Mouse (Mus musculus) limb, embryonic 11.5 days (tissue): Measurements from ENCODE around the gene Cdhr3. TPM values are rescaled to one million over a fixed set of nuclear protein-coding genes. Genes with fewer than 3 reads are reported as not detected.
"Not testable (repeated sequence)": the region's sequence is repeated elsewhere in the genome, so short reads cannot be mapped to it uniquely, and the experiment has no call there.

ENCODE experiments used
- ATAC-seq: fragments of 200-750 bp; cut with Nextera tagmentation; 2 replicates; pipeline ENCODE4 v1.8.0; 2017; ENCODE audit warnings: low read depth; ENCODE audit not compliant: insufficient number of reproducible peaks, low FRiP score, low TSS enrichment
- DNase-seq: peaks from one replicate; pipeline ENCODE4 v3.0.0-alpha.2; 2015; ENCODE audit warnings: low spot score
- H3K27ac ChIP-seq: fragments of 300-500 bp; sonication (generic); replicated peaks from 2 replicates; pipeline ENCODE4 v1.5.1; 2014; ENCODE audit warnings: low read depth, mild to moderate bottlenecking, low read length
- H3K27me3 ChIP-seq: fragments of 300-500 bp; sonication (generic); 2 replicates; pipeline ENCODE4 v1.6.1; 2014; ENCODE audit warnings: mild to moderate bottlenecking, low read length, mixed read lengths; ENCODE audit not compliant: control insufficient read depth, insufficient read depth
- H3K36me3 ChIP-seq: fragments of 300-500 bp; sonication (generic); 2 replicates; pipeline ENCODE4 v1.6.1; 2014; ENCODE audit warnings: mild to moderate bottlenecking, low read length, moderate library complexity, mixed read lengths; ENCODE audit not compliant: control insufficient read depth, insufficient read depth
- H3K4me1 ChIP-seq: fragments of 300-500 bp; sonication (generic); 2 replicates; pipeline ENCODE4 v1.6.1; 2014; ENCODE audit warnings: low read length, mixed read lengths; ENCODE audit not compliant: control insufficient read depth, insufficient read depth
- H3K4me2 ChIP-seq: fragments of 300-500 bp; sonication (generic); 2 replicates; pipeline ENCODE4 v1.6.1; 2014; ENCODE audit warnings: low read depth, mild to moderate bottlenecking, moderate library complexity; ENCODE audit not compliant: severe bottlenecking
- H3K4me3 ChIP-seq: fragments of 300-500 bp; sonication (generic); 2 replicates; pipeline ENCODE4 v1.5.1; 2014; ENCODE audit warnings: low read depth, low read length
- H3K9ac ChIP-seq: fragments of 300-500 bp; sonication (generic); 2 replicates; pipeline ENCODE4 v1.6.1; 2014; ENCODE audit warnings: mild to moderate bottlenecking, low read length
- H3K9me3 ChIP-seq: fragments of 300-500 bp; sonication (generic); 2 replicates; pipeline ENCODE4 v1.6.1; 2016; ENCODE audit warnings: low read length; ENCODE audit not compliant: control insufficient read depth
- WGBS: fragments of 180-500 bp; shearing (Covaris S2); extraction: QIAGEN DNeasy Blood & Tissue Kit; methylation state at CpG from one replicate; pipeline ENCODE4 v1.1.7; 2014; 5-methylcytosine and 5-hydroxymethylcytosine counted together
- microRNA-seq: library from miRNA; unstranded; fragments of <30 nt; microRNA quantifications from one replicate; pipeline ENCODE4, GENCODE M21; 2016
- polyA plus RNA-seq: library from polyadenylated mRNA; unstranded; fragments of >200 nt; fragmentation: Nextera tagmentation; extraction: Ambion mirVana; gene quantifications from 2 replicates; pipeline ENCODE4 v1.2.1, GENCODE M21; 2014

Gene Cdhr3
- polyA plus RNA-seq, 1 experiment from 2014 or later = not detected

DNA sequence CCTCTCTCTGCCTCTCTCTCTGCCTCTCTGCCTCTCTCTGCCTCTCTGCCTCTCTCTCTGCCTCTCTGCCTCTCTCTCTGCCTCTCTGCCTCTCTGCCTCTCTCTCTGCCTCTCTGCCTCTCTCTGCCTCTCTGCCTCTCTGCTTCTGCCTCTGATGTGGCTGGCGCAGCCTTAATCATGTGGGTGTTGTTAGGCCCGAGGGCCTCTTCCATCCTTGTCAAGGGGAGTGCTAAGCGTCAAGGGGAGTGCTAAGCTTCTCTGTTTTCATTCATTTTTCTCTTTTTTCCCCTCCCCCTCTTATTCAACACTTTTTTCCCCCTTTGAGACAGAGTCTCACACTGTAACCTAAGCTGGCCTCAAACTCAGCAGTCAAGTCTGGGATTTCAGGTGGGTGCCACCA is 92.9 kb downstream of the Cdhr3 start:
- not testable (repeated sequence) for H3K9me3 ChIP-seq, H3K36me3 ChIP-seq, H3K4me1 ChIP-seq, H3K4me3 ChIP-seq, H3K4me2 ChIP-seq, ATAC-seq, DNase-seq, H3K27me3 ChIP-seq, H3K9ac ChIP-seq, H3K27ac ChIP-seq
- WGBS = 8% methylated on average over 3 of the region's 3 CpGs

- Histone ChIP-seq H3K4me1 (no peaks in the 10 kb centered on the region), H3K9ac (no peak overlapping the region), H3K27me3 (no peaks in the 10 kb centered on the region), H3K4me2 (no peak overlapping the region), H3K9me3 (no peaks in the 10 kb centered on the region), H3K27ac (no peak overlapping the region), H3K36me3 (no peaks in the 10 kb centered on the region), H3K4me3 (no peak overlapping the region)
- DNase-seq (no peak), ATAC-seq (no peak)
- WGBS = 63% methylated on average over 5 of the region's 5 CpGs
These were observed 93.9 kb downstream of the Cdhr3 start for GRCm38 (mm10) chr12:32998766-32999165.

DNA sequence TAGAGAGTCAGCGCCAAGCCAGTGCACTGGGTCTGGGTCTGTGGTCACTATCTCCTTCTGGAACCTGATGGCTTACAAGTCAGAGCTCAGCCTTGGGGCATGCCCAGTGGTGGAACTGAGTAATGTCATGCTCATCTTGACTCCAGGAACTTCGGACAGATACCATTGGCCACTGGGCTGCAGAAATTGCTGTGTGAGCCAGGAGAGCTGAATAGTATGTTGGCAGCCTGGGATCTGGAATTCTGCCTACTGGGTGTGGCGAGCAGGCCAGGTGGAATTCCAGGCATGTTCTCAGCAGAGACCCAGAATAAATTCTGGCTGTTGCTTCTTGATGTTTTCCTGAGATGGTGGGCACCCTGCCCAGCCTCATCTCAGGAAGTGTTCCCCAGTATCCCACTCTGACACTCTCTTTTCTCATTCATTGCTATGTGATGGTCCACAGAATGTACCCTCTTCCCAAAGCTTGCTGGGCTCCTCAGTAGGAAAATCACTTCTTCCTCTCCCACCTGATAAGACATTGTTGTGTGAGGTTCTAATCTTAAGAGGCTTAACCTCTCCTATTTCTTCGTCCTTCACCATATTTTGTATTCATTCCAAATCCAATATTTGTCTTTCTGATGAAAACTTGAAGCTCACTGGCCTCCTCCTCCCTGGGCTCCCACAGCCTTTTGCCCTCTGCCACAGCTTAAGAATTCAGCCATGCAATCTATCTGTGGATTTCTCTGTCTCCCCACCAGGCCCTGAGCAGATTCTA is 97.4 kb downstream of the Cdhr3 start:
- H3K27ac ChIP-seq = no peak overlapping the region
- no peaks in the 10 kb centered on the region for H3K36me3 ChIP-seq
- no peak overlapping the region for H3K4me3 ChIP-seq
- no peak overlapping the region for H3K9ac ChIP-seq
- H3K4me2 ChIP-seq = no peak overlapping the region
- 92% methylated on average over 4 of the region's 4 CpGs for WGBS
- H3K9me3 ChIP-seq = no peaks in the 10 kb centered on the region
- H3K4me1 ChIP-seq = no peaks in the 10 kb centered on the region
- no peaks in the 10 kb centered on the region for H3K27me3 ChIP-seq
- ATAC-seq = no peak
- peak; percentile 16 for DNase-seq

DNA sequence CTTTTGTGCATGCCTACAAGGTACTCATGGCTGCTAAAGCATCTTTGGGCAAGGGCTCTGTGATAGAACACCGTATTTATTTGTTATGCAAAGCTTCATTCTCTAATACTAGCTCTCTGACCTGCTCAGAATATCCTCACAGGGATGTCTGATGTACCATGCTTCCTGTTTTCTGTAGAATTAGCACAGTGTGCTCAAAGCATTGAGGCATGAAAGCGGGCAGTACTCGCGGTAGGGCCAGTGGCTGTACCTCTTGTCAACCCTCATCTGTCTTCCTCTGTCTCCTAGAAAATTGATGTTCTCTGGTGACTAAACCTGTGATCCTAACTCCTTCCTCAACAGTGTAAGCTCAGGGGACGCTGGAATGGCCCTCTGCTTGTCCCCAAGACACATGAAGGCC is 98.6 kb downstream of the Cdhr3 start:
- Histone ChIP-seq H3K4me2 (no peak overlapping the region), H3K9ac (no peak overlapping the region), H3K27me3 (no peaks in the 10 kb centered on the region), H3K4me3 (no peak overlapping the region), H3K9me3 (no peaks in the 10 kb centered on the region), H3K36me3 (no peaks in the 10 kb centered on the region), H3K4me1 (no peaks in the 10 kb centered on the region), H3K27ac (no peak overlapping the region)
- DNase-seq (peak; percentile 11), ATAC-seq (no peak)
- 67% methylated on average over 5 of the region's 5 CpGs for WGBS

- Histone ChIP-seq H3K27ac (no peak overlapping the region), H3K27me3 (no peaks in the 10 kb centered on the region), H3K4me1 (no peaks in the 10 kb centered on the region), H3K9ac (no peak overlapping the region), H3K4me3 (no peak overlapping the region), H3K9me3 (no peaks in the 10 kb centered on the region), H3K36me3 (no peaks in the 10 kb centered on the region), H3K4me2 (no peak overlapping the region)
- DNase-seq (peak; percentile 22), ATAC-seq (no peak)
- WGBS = 69% methylated on average over 12 of the region's 12 CpGs
These were observed 102.9 kb downstream of the Cdhr3 start for GRCm38 (mm10) chr12:32989731-32990130.

GRCm38 (mm10) chr12:32986284-32986683 is 106.4 kb downstream of the Cdhr3 start:
- Histone ChIP-seq H3K4me3 (no peak overlapping the region), H3K36me3 (no peaks in the 10 kb centered on the region), H3K9ac (no peak overlapping the region), H3K27me3 (no peaks in the 10 kb centered on the region), H3K4me1 (no peaks in the 10 kb centered on the region), H3K4me2 (no peak overlapping the region), H3K27ac (no peak overlapping the region), H3K9me3 (no peaks in the 10 kb centered on the region)
- DNase-seq (no peak), ATAC-seq (no peak)
- WGBS = 80% methylated on average over 1 of the region's 1 CpGs

Small RNAs within 50 kb of the gene (microRNA-seq; reads per million reads assigned to microRNA genes)
- not detected for gene Gm22904

Other genes starting within 250 kb of the Cdhr3 start
- 62.4 and 63.0 TPM in 2 replicates for gene Sypl, start 139.0 kb downstream of the Cdhr3 start, polyA plus RNA-seq
- gene Atxn7l1, start 54.8 kb upstream of the Cdhr3 start, polyA plus RNA-seq = 18.8 and 19.6 TPM in 2 replicates